Mouse (Mus musculus) ES-E14 (cell line): Measurements from ENCODE around the gene Prtg. TPM values are rescaled to one million over a fixed set of nuclear protein-coding genes. Genes with fewer than 3 reads are reported as not detected.

Experiments
- DNase-seq: peaks from one replicate; pipeline ENCODE4 v3.0.0-alpha.2; 2013; ENCODE audit warnings: low read depth, low spot score
- H3K27ac ChIP-seq: 2 replicates; pipeline ENCODE4 v1.5.1; 2012; ENCODE audit warnings: low read depth, mild to moderate bottlenecking, low read length, moderate library complexity, mixed read lengths; ENCODE audit not compliant: poor library complexity, insufficient read depth, severe bottlenecking
- H3K36me3 ChIP-seq: 2 replicates; pipeline ENCODE4 v1.6.1; 2012; ENCODE audit warnings: mild to moderate bottlenecking, low read length, moderate library complexity, mixed read lengths; ENCODE audit not compliant: control insufficient read depth, poor library complexity, insufficient read depth, severe bottlenecking
- H3K4me1 ChIP-seq, 2 experiments: fragments of 150-350 bp in 1 of 2; sonication (generic) in 1 of 2; 2 replicates each; pipeline ENCODE4 v1.6.1; 2012; ENCODE audit warnings: low read length in 2 of 2, mild to moderate bottlenecking in 1 of 2, mixed read lengths in 1 of 2; ENCODE audit not compliant: control insufficient read depth in 2 of 2, insufficient read depth in 2 of 2, poor library complexity in 1 of 2
- H3K4me3 ChIP-seq, 2 experiments: fragments of 150-350 bp in 1 of 2; sonication (generic) in 1 of 2; 2 replicates each; pipeline ENCODE4 v1.5.1; 2012; ENCODE audit warnings: low read length in 2 of 2, low read depth in 1 of 2, mild to moderate bottlenecking in 1 of 2, mixed read lengths in 1 of 2; ENCODE audit not compliant: insufficient read depth in 1 of 2, poor library complexity in 1 of 2, severe bottlenecking in 1 of 2
- H3K9ac ChIP-seq: 2 replicates; pipeline ENCODE4 v1.6.1; 2012; ENCODE audit warnings: low read depth, mild to moderate bottlenecking, low read length, mixed read lengths; ENCODE audit not compliant: poor library complexity, insufficient read depth, severe bottlenecking
- H3K9me3 ChIP-seq: fragments of 150-350 bp; sonication (generic); 2 replicates; pipeline ENCODE4 v1.6.1; 2012; ENCODE audit warnings: low read depth, mild to moderate bottlenecking, low read length; ENCODE audit not compliant: control insufficient read depth, insufficient read depth
- CHD2 ChIP-seq: IDR thresholded peaks from 2 replicates; pipeline ENCODE4 v1.6.1; 2014; ENCODE audit warnings: mild to moderate bottlenecking, low read depth, low read length, inconsistent platforms
- HCFC1 ChIP-seq: IDR thresholded peaks from 2 replicates; pipeline ENCODE4 v1.6.1; 2012; ENCODE audit warnings: low read length, inconsistent platforms, borderline replicate concordance; ENCODE audit not compliant: insufficient read depth
- MAFK ChIP-seq: IDR thresholded peaks from 2 replicates; pipeline ENCODE4 v1.6.1; 2014; ENCODE audit warnings: mild to moderate bottlenecking, low read depth, low read length, inconsistent platforms; ENCODE audit not compliant: insufficient read depth
- ZC3H11A ChIP-seq: IDR thresholded peaks from 2 replicates; pipeline ENCODE4 v1.6.1; 2012; ENCODE audit warnings: low read depth, mild to moderate bottlenecking, inconsistent platforms, low read length, borderline replicate concordance
- ZNF384 ChIP-seq: IDR thresholded peaks from 2 replicates; pipeline ENCODE4 v1.6.1; 2012; ENCODE audit warnings: low read depth, low read length, inconsistent platforms
- in situ Hi-C, 2 experiments: fragments of 600-800 bp; cut with MboI; formaldehyde crosslinking; loops; one replicate each; pipeline ENCODE4 v1.15.1; 2025; ENCODE audit warnings: low sequenced_read_pairs in 2 of 2, inconsistent platforms in 1 of 2; ENCODE audit not compliant: unreplicated experiment in 2 of 2
- total RNA-seq: library from RNA; depleted of rRNA; stranded (reverse); fragments of 300-350 nt; gene quantifications from 2 replicates; pipeline ENCODE4 v1.2.3, GENCODE M21; 2012

Gene Prtg
- total RNA-seq, 1 experiment, result 28.8 TPM

- peak; percentile 61; the same call in 1 of the 2 replicates for TF ChIP-seq HCFC1
- no peak for TF ChIP-seq ZNF384
Measured at GRCm38 (mm10) chr9:72925021-72925934, 118.6 kb downstream of the Prtg start, which contains the start of gene Pygo1. Gene Pygo1 (plus strand): TSS chr9:72925645.

GRCm38 (mm10) chr9:72925935-72926258 is 119.2 kb downstream of the Prtg start:
- TF ChIP-seq HCFC1, result no peak
- no peak for TF ChIP-seq MAFK
- no peak for TF ChIP-seq ZNF384
- no peak for TF ChIP-seq ZC3H11A
- TF ChIP-seq CHD2, result no peak
- DNase-seq, result no peak
- in situ Hi-C loops, result no loop called here
- peaks cover 0 to 1% of the 10 kb centered on the region in 2 experiments; a peak in 1 of 4 replicates for H3K4me1 ChIP-seq
- no peak overlapping the region for H3K27ac ChIP-seq
- no peaks in the 10 kb centered on the region for H3K36me3 ChIP-seq
- H3K9me3 ChIP-seq, result no peaks in the 10 kb centered on the region
- H3K9ac ChIP-seq, result peak overlapping the region; percentile 78
- H3K4me3 ChIP-seq, result peak overlapping the region; percentile 78 to 82

More at GRCm38 (mm10) chr9:72925021-72925934, 118.6 kb downstream of the Prtg start, which contains the start of gene Pygo1:
- no peak within 1 kb of the TSS for H3K27ac ChIP-seq
- in situ Hi-C loops, result no loop called here
- peak within 1 kb of the TSS; percentile 78 for H3K9ac ChIP-seq
- peak within 1 kb of the TSS; percentile 78 to 82 for H3K4me3 ChIP-seq
- peaks cover 0 to 1% of the 10 kb centered on the region in 2 experiments; a peak in 1 of 4 replicates for H3K4me1 ChIP-seq
- no peaks in the 10 kb centered on the region for H3K9me3 ChIP-seq
- no peaks in the 10 kb centered on the region for H3K36me3 ChIP-seq
- DNase-seq, result no peak

- in situ Hi-C loops, result no loop called here
- Histone ChIP-seq H3K9me3 (no peaks in the 10 kb centered on the region), H3K4me3 (no peak overlapping the region), H3K4me1 (no peaks in the 10 kb centered on the region), H3K27ac (no peak overlapping the region), H3K9ac (no peak overlapping the region), H3K36me3 (no peaks in the 10 kb centered on the region)
- no peak for TF ChIP-seq ZC3H11A
- no peak for TF ChIP-seq MAFK
- TF ChIP-seq ZNF384, result no peak
- TF ChIP-seq CHD2, result no peak
- TF ChIP-seq HCFC1, result no peak
- DNase-seq, result no peak
Measured at GRCm38 (mm10) chr9:72931166-72931790, 124.6 kb downstream of the Prtg start.

- no peak overlapping the region for H3K27ac ChIP-seq
- peak; percentile 33 for DNase-seq
- no peak for TF ChIP-seq HCFC1
- 0 out of 2 replicates have a peak, but pooled peaks have one; percentile 7 for TF ChIP-seq ZNF384
- no peaks in the 10 kb centered on the region for H3K36me3 ChIP-seq
- no peaks in the 10 kb centered on the region for H3K9me3 ChIP-seq
- no peak overlapping the region for H3K4me3 ChIP-seq
- in situ Hi-C loops, result no loop called here
- H3K9ac ChIP-seq, result no peak overlapping the region
- H3K4me1 ChIP-seq, result no peaks in the 10 kb centered on the region
Measured at GRCm38 (mm10) chr9:72935309-72935708, 128.6 kb downstream of the Prtg start.
